Mouse (Mus musculus): ENCODE data around the gene Arfgap1.

DNA sequence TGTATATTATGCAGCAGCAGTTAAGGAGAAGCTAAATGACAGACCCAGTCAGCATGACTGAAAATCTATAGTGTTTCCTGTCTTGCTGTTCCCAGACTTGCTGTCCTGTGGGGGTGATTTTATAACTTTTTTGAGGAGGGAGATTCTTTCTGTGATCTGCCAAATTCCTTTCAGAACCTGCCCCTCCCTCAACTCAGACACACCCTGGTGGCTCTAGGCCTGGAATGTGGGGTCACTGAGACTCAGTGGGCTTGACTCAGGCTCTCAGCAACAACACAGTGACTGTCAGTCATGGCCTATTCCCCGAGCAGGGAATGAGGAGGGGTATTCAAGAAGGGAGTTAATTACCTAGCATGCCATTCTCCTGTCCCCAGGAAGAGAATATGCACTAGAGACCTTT is 17.1 kb upstream of the Arfgap1 start:
- TF ChIP-seq GATA1 (IDR thresholded peaks at IDR 0.05; ENCODE audit: low read length) (no peak), TAL1 (IDR thresholded peaks at IDR 0.05; ENCODE audit: low read length) (no peak)
